Mouse (Mus musculus) liver, embryonic 13.5 days (tissue): ENCODE measurements around the gene Gale. TPM values are rescaled to one million over a fixed set of nuclear protein-coding genes. Genes with fewer than 3 reads are reported as not detected.

Experiments
- polyA plus RNA-seq: library from polyadenylated mRNA; unstranded; fragments of >200 nt; fragmentation: Nextera tagmentation; extraction: Ambion mirVana; gene quantifications from 2 replicates; pipeline ENCODE4 v1.2.1, GENCODE M21; 2015

Gene Gale
- polyA plus RNA-seq, 1 experiment from 2014 or later = 35.6 TPM

Other genes with a start within 250 kb of the Gale start
- 0.23 and 0.32 TPM in 2 replicates for gene Il22ra1, start 235.6 kb upstream of the Gale start, polyA plus RNA-seq
- gene Myom3, start 204.0 kb upstream of the Gale start, polyA plus RNA-seq = 0.08 and 0.20 TPM in 2 replicates
- gene Srsf10, start 108.0 kb upstream of the Gale start, polyA plus RNA-seq = 119 and 147 TPM in 2 replicates
- 88.0 and 109 TPM in 2 replicates for gene Pnrc2, start 89.9 kb upstream of the Gale start, polyA plus RNA-seq
- gene Cnr2, start 68.3 kb upstream of the Gale start, polyA plus RNA-seq = 2.5 and 3.0 TPM in 2 replicates
- gene Fuca1, start 43.0 kb upstream of the Gale start, polyA plus RNA-seq = 18.1 and 21.4 TPM in 2 replicates
- 71.9 and 73.5 TPM in 2 replicates for gene Hmgcl, start 17.3 kb upstream of the Gale start, polyA plus RNA-seq
- gene Lypla2, start 8.9 kb downstream of the Gale start, polyA plus RNA-seq = 48.9 and 49.7 TPM in 2 replicates
- 99.8 and 111 TPM in 2 replicates for gene Pithd1, start 23.5 kb downstream of the Gale start, polyA plus RNA-seq
- 27.7 and 35.1 TPM in 2 replicates for gene Eloa, start 58.0 kb downstream of the Gale start, polyA plus RNA-seq
- gene Rpl11, start 89.7 kb downstream of the Gale start, polyA plus RNA-seq = 341 and 377 TPM in 2 replicates
- 48.1 and 51.3 TPM in 2 replicates for gene Id3, start 179.8 kb downstream of the Gale start, polyA plus RNA-seq
- 64.7 and 72.1 TPM in 2 replicates for gene E2f2, start 208.7 kb downstream of the Gale start, polyA plus RNA-seq
- 1.1 and 1.4 TPM in 2 replicates for gene Asap3, start 242.6 kb downstream of the Gale start, polyA plus RNA-seq